Mouse (Mus musculus): ENCODE data around the gene Ern1. TPM values are rescaled to one million over a fixed set of nuclear protein-coding genes. Genes with fewer than 3 reads are reported as not detected.
A peak's percentile ranks its signal among the peaks of the same experiment; 100 is the strongest.
"Not testable (repeated sequence)": the region's sequence is repeated elsewhere in the genome, so short reads cannot be mapped to it uniquely, and the experiment has no call there.

The Ern1 gene
- total RNA-seq, 2 experiments from 2014 or later = 7.3 to 9.2 TPM

DNA sequence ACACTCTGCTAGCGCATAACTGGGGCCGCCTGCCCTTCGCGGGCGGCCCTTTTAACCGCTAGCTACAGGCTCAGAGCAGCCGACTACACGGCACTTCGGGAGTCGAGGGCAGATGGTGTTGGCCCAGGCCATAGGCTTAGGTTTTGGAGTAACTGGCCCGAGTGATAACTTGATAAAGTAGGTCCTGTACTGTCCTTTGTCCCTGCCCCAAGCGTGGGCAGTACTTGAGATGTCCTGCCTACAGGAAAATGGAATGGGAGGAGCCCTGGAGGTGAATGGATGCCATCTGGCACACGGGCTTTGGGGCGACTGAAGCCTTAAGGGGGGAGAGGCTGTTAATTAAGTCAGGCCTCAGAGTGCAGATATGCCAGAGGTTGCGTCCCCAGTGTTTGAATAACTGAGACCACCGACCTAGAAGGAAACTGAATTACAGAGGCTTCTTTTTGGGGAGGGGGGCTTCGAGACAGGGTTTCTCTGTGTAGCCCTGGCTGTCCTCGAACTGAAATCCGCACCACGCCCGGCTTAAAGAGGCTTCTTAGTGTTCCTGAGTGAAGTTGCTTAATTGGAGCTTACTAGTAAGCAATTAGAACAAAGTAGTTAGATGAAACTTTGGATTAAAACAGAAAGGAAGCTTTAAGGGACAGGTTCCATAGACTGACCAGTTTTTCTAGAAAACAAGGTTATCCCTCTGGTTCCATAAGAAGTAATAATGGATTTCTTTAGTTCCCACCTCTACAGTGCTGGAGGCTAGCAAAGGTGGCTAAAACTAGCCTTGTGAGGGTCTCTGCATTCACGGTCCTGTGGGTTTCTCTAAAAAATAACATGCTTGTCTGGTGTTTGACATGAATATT is 13.9 kb upstream of the Ern1 start:
- TF ChIP-seq CTCF (IDR thresholded peaks at IDR 0.05) = no peak
- intact Hi-C loops (cut with DNase I) = no loop called here
- Histone ChIP-seq H3K4me3 (peak overlapping the region; percentile 91), H3K27ac (peak overlapping the region; percentile 99)
- DNase-seq = peak; percentile 77

DNA sequence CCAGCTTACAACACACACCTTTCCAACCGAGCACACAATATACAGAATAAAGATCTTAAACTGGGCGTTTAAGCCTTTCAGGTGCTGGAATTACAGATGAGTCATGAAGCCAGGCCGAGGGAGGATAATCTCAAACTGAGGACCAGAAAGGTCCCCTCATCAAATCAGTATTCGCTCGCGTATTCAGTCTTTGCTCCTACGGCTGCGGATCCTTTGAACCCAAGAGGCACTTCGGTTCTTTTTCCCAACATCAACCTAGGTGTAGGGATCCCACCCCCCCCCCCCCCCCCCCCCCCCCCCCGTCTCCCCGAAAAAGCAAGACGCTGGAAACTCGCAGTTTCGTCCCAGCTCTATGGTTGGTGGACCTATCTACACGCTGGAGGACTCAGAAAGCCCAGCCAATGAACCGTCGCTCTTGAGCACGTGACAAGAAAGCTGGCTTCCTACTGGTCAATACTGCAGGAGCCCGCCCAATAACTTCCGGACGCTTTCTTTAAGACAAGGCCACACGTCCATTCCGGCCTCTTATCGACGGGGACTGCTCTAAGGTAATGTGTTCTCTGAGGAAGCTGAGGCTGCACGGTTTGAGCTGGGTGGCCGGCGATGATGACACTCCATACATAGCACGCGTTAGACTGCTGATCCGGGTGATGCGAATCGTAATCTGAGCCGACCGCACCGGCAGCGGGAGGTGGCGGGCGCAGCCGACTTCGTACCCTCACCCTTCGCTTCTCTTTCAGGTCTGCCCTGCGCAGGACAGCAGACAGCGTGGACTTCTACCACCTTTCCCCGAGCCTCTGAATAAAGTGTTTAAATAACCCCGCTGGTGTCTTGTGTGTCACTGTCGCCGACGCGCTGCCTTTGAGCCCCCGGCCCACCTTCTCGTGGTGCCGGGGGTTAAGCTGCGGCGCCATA is 13.0 kb upstream of the Ern1 start:
- no peak for TF ChIP-seq CTCF (IDR thresholded peaks at IDR 0.05)
- Histone ChIP-seq H3K27ac (peak overlapping the region; percentile 99), H3K4me3 (peak overlapping the region; percentile 91)
- intact Hi-C loops (cut with DNase I) = no loop called here
- DNase-seq = peak; percentile 94

GRCm38 (mm10) chr11:106498739-106499379 is 11.2 kb upstream of the Ern1 start:
- Histone ChIP-seq H3K4me3 (no peak overlapping the region), H3K27ac (no peak overlapping the region)
- intact Hi-C loops (cut with DNase I) = no loop called here
- no peak for TF ChIP-seq CTCF (IDR thresholded peaks at IDR 0.05)
- DNase-seq = no peak

DNA sequence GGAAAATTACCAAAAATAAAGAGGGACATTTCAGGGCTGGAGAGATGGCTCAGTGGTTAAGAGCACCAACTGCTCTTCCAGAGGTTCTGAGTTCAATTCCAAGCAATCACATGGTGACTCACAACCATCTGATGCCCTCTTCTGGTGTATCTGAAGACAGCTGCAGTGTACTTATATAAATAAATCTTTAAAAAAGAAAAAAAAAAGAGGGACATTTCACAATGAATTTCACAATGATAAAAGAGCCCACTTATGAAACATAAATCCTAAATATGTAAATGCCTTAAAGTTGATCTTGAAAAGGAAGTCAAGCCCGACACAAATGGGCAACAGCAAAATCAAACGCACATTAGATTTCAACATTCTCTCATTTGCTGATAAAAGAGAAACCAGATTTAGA is 10.3 kb upstream of the Ern1 start:
- peak; percentile 15; the same call in 1 of the 2 replicates for TF ChIP-seq CTCF (IDR thresholded peaks at IDR 0.05)
- Histone ChIP-seq H3K4me3 (no peak overlapping the region), H3K27ac (no peak overlapping the region)
- intact Hi-C loops (cut with DNase I) = no loop called here
- no peak for DNase-seq

DNA sequence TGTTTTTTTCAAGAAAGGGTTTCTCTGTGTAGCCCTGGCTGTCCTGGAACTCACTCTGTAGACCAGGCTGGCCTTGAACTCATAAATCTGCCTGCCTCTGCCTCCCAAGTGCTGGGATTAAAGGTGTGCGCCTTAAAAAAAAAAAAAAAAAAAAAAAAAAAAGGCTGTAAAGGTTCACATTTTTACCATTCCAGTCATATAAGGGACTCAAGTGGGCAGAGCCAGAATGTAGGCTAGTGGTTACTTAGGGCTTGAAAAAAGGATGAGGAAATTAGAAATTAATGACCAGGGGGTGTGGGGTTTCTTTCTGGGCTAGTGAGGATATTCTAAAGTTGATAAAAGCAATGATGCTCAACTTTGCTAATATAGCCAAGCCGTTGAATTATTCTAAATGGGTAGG is 9.4 kb upstream of the Ern1 start:
- intact Hi-C loops (cut with DNase I); H3K4me3 ChIP-seq; H3K27ac ChIP-seq; DNase-seq: not testable (repeated sequence)

- TF ChIP-seq CTCF (IDR thresholded peaks at IDR 0.05) = no peak
- intact Hi-C loops (cut with DNase I) = no loop called here
- no peak overlapping the region for H3K4me3 ChIP-seq
- DNase-seq = no peak
- H3K27ac ChIP-seq = no peak overlapping the region
Measured at GRCm38 (mm10) chr11:106492984-106493669, 5.5 kb upstream of the Ern1 start.

GRCm38 (mm10) chr11:106491393-106491792 is 3.7 kb upstream of the Ern1 start:
- intact Hi-C loops (cut with DNase I) = loop anchor here (1.0 kb wide), 1 partner anchor 73 kb away; no protein-coding TSS in a partner anchor
- peak overlapping the region; percentile 46 for H3K27ac ChIP-seq
- TF ChIP-seq CTCF (IDR thresholded peaks at IDR 0.05) = peak; percentile 79
- DNase-seq = peak; percentile 71
- no peak overlapping the region for H3K4me3 ChIP-seq

DNA sequence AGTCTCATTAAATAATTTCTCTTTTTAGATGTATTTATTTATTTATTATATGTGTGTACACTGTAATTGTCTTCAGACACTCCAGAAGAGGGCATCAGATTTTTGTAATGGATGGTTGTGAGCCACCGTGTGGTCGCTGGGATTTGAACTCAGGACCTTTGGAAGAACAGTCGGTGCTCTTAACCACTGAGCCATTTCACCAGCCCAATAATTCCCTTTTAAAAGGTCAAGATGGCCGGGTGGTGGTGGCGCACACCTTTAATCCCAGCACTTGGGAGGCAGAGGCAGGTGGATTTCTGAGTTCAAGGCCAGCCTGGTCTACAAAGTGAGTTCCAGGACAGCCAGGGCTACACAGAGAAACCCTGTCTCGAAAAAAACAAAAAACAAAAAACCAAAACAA is 2.9 kb upstream of the Ern1 start:
- H3K27ac ChIP-seq; intact Hi-C loops (cut with DNase I); DNase-seq; H3K4me3 ChIP-seq: not testable (repeated sequence)

DNA sequence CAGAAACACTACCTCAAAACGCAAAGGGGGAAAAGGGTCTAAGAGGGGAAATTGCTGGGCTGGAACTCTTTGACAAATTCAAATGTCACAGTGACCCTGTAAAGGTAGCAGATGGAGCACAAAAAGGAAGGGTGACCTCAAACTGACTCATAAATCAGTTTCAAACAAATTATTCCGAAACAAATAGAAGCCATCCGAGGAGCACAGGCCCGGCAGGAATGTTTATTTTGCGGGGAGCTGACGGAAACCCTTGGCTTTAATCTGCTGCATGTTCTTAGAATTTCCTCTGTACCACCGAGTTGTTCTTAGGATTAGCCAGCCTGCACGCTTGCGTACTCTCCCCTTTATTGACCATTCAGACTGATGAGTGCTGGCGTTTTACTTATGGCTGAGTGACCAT is 2.4 kb upstream of the Ern1 start:
- DNase-seq = no peak
- no peak for TF ChIP-seq CTCF (IDR thresholded peaks at IDR 0.05)
- H3K27ac ChIP-seq = no peak overlapping the region
- H3K4me3 ChIP-seq = no peak overlapping the region
- intact Hi-C loops (cut with DNase I) = no loop called here

DNA sequence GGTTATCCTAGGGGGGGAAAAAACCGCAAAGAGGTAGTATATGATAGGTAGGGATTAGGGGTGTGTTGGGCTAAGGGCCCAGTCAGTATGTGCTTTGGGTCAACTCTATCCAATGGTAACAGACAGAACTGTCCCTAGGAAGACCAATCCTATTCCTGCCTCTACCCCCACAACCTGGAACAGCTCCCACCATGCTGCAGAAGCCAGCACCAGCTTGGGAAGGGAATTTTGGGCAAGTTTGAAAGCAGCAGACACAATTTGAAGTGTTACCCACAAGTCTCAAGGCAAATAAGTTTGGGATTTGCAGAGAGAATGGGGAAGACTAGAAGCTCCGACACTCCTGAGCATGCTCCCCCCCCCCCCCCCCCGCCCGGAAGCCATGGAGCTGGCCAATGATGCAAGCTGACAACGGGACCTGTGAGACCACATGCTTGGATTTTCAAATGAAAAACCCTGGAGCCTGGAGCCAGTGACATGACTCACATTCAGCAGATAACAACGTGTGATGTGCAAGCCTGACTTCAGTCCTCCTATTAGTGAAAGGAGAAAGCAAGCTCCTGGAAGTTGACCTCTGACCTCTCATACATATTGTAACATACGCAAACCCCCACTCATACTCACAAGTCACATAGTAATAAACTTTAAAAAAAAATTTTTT is 1.5 kb upstream of the Ern1 start:
- DNase-seq = no peak
- TF ChIP-seq CTCF (IDR thresholded peaks at IDR 0.05) = no peak
- intact Hi-C loops (cut with DNase I) = loop anchor here (10.0 kb wide), 1 partner anchor 214 kb away; the partner anchor contains the start of genes Smarcd2 and Tcam1
- Histone ChIP-seq H3K27ac (no peak overlapping the region), H3K4me3 (no peak overlapping the region)

DNA sequence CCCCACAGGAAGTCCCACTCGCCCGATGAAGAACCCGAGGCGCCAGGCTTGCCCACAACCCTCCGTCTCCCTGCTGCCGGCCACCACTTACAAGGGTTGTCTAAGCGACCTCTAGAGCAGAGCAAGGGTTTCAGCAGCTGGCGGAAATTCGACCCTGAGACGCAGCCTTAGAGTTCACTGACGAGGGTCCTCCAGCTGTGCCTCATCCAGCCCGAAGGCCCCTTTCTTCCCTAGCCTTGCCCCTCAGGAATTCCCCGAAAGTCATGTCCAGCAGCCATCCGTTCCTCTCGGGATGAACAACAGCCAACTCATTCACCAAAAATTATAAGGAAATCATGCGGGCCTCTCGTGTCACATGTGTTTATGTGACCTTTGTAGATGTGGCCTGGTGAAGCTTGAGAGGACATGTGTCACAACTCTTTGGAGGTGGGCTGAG is 492 bp upstream of the Ern1 start:
- TF ChIP-seq CTCF (IDR thresholded peaks at IDR 0.05) = no peak
- intact Hi-C loops (cut with DNase I) = loop anchor here (10.0 kb wide), 1 partner anchor 213 kb away; the partner anchor contains the start of genes Smarcd2 and Tcam1
- peak overlapping the region; percentile 97 for H3K4me3 ChIP-seq
- H3K27ac ChIP-seq = peak overlapping the region; percentile 97
- no peak for DNase-seq

Data from gastrocnemius, adult 2 months (tissue).